Mouse (Mus musculus) heart, adult 11 months (tissue): Measurements from ENCODE around the gene Dhrs1.

Source experiments
- DNase-seq: peaks from one replicate; pipeline ENCODE4 v3.0.0; 2022

Dhrs1 gene

DNA sequence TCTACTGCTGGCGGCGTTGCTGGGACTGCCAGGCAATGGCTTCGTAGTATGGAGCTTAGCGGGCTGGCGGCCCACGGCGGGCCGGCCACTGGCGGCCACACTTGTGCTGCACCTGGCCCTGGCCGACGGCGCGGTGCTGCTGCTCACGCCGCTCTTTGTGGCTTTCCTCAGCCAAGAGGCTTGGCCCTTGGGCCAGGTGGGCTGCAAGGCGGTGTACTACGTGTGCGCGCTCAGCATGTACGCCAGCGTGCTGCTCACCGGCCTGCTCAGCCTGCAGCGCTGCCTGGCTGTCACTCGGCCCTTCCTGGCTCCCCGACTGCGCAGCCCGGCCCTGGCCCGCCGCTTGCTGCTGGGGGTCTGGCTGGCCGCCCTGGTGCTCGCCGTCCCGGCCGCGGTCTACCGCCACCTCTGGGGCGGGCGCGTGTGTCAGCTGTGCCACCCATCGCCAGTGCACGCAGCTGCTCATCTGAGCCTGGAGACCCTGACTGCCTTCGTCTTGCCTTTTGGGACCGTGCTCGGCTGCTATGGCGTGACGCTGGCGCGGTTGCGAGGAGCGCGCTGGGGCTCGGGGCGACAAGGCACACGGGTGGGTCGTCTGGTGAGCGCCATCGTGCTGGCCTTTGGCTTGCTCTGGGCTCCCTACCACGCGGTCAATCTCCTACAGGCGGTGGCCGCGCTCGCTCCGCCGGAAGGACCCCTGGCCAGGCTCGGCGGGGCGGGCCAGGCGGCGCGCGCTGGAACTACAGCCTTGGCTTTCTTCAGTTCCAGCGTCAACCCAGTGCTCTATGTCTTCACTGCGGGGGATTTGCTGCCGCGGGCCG is 16.7 kb upstream of the Dhrs1 start:
- DNase-seq = peak; percentile 97

DNA sequence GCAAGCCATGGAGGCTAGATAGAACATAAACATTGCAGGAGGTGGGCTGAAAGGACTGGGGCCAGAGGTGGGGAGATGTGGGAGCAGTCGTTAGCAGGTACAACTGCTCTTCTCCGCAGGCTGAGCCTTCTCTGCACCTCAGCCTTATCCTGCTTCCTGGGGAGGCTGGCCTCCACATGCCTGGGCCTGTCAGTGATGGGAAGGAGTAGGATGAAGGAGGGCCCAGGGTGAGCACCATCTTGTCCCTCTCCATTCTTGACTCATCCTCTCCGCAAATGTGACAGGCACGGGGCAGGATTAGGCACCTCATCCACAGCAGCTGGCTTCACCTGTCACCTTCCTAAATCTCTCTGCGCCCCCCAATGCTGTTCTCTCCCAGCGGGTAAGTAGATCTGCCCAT is 15.7 kb upstream of the Dhrs1 start, which contains the start of gene Ltb4r2:
TSS of gene Ltb4r2 (plus strand) at position 266 of the 400 bp plus-strand sequence.
- DNase-seq = peak; percentile 90

DNA sequence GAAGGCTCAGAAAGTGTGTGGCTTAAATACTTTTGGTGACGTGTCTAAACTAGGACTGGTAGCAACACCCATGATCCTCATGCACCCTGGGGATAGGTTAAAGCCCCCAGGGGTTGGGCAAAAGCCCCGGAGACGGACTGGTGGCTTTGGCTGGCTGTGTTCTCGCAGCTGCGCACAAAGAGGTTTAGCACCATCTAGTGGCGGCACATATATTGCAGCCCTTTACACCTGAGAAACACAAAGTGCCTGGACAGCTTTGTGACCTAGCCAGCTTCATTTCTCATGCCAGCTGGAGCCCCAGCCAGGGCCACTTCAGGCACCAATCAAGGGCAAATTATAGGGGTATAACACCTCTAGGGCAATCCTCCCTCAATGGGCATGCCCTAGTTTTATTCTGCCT is 14.7 kb upstream of the Dhrs1 start:
- DNase-seq = peak; percentile 97

DNA sequence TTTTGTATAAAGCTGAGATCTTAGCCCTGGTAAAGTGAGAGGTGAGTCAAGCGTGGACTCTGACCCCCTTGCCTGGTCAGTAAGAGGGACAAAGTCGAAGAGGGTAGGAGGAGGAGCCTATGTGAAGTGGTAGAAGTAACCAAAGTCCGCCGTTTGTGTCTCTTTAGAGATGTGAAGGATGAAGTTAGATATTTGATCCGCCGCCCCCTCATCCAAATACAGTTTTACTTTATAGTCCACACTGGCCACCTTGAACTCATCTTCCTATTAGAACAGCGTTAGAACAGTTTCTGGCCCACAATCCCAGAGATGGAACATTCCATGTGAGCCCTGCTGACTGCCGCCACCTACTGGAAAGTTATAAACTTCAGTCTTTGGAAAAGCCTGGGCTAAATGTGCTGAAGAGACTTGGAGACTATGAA is 12.9 kb upstream of the Dhrs1 start, which contains the start of gene Cideb:
TSS of gene Cideb (minus strand) at position 96 of the 422 bp plus-strand sequence.
- peak; percentile 90 for DNase-seq

DNA sequence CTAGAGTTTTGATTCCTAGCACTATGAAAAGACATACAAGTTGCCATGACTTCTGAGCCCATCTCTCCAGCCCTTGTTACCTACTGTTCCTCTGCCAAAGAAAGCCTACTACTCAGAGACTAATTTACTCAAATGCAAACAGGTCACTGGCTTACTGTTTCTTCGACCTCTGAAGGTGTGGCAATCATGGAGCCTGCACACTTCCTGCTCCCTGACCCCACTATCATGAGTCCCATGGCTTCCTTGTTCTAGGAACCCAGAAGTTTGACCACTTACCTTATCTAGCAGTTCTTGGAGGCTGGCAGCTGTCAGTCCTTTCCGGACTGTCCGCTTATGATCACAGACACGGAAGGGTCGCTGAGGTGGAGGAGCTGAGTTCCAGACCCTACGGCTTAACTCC is 12.1 kb upstream of the Dhrs1 start:
- no peak for DNase-seq

DNA sequence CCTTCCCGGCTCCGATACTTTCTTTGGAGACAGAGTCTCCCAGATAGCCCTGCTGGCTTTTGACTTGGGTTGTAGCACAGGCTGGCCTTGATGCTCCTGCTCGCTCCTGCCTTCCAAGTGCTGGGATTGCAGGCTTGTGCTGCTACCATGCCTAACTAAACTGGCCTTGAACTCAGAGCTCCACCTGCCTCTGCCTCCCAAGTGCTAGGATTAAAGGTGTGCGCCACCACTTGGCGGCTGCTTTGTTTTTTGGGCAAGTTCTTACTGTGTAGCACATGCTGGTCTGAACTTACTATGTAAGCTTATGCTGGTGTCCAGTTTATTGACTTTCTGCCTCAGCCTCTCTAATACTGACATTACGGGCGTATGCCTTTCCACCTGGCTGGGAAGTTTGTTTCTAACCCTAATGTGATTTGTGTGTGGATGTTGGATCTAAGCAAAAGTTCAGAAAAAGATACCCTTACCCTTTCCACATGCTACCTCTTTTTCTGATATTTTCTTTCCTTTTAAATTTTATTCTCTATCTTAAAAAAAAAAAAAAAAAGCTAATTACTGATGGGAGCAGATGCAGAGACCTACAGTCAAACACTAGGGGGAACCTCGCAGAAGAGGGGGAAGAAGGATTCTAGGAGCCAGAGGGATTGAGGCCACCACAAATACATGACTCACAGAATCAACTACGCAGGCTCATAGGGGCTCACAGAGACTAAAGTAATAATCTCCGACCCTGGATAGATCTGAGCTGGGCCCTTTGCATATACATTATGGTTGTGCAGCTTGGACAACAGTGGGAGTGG is 1.8 kb upstream of the Dhrs1 start:
- DNase-seq = no peak

DNA sequence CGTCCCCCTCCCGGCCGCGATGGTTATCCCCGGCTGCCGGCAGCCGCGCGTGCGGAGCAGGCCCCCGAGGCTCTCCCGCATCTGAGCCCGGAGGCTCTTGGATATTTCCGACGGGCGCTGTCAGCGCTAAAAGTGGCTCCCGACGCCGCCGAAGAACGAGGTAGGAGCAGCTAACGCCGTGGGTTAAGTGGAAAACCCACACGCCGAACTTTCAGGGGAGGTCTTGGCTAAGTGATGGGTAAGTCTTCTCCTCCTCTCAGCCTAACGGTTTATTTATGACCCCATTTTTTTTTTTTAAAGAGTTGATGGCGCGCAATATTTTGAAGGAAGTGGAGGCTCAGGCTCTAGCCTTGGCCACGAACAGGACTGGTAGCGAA is 359 bp upstream of the Dhrs1 start:
- no peak for DNase-seq

DNA sequence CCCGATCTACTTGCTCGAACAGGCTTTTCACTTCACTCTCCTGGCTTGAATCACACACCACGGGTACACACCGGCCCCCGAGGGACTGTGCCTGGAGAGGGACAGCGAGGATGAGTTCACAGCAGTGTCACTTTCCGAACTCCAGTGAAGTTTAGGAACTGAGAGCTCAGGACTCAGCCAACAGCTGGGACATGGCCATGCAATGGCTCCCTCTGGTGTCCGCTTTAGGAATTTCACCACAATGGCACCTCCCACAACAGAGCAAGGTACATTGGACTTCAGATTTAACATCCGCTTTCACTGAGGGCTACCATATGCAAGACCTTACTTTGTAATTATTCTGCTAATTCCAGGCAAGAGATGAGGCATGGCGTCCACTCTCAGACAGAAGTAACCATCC is 1.8 kb downstream of the Dhrs1 start:
- peak; percentile 97 for DNase-seq

DNA sequence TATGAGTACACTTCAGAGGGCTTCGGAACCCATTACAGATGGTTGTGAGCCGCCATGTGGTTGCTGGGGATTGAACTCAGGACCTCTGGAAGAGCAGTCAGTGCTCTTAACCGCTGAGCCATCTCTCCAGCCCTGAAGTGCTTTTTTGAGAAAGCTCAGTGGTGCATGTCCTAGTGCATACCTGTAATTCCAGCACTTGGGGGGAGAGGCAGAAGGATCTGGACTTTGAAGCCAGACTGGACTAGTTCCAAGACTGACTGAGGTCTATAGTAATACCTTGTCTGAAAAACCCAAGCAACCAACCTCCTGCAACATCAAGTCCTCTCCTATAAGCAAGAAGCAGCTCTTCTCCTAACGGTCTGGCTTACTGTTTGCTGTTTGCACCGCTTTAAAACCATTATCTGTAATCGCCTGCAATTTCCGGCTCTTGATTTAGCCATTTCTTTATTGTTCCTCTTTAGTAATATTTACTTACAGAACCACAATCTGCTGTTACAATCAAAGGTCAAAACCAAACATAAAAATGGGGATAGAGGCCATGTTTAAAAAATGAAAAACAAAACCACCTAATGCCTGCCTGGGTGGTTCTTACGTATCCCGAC is 8.3 kb downstream of the Dhrs1 start:
- no peak for DNase-seq

DNA sequence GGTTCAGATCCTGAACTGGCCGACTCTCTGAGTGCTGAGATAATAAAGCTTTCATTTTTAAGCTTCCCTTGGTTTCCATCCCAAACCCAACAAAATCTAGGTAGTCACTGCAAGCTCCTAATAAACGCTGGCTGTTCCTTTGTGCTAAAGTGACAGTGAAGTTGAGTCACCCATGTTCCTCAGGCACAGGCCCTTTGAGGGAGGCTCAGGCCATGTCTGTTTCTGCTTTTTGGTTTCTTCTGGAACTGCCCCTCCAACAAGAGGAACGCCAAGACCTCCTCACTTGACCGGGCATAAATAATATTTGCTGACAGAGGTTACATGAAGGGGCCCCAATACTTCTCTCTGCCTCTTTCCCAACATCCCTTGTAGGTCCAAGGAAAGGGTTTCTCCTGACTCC is 9.7 kb downstream of the Dhrs1 start:
- DNase-seq = no peak

DNA sequence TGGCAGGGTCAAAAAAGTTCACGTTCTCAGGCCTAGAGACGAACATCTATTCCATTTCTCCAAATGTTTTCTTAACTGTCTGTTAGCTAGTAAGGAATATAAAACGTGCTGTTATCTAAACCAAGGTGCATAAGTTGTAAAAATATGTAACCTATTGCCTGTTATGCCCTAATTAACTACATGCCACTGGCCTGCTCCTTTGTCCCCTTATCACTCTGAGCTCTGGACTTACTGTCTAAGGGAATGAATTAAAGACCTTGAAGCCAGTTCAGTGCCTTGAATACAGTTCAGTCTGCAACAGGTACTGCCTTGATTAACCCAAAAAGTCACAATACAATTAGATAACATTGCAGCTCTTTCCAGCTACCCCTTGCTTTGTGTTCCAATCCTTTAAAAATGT is 10.2 kb downstream of the Dhrs1 start:
- no peak for DNase-seq

DNA sequence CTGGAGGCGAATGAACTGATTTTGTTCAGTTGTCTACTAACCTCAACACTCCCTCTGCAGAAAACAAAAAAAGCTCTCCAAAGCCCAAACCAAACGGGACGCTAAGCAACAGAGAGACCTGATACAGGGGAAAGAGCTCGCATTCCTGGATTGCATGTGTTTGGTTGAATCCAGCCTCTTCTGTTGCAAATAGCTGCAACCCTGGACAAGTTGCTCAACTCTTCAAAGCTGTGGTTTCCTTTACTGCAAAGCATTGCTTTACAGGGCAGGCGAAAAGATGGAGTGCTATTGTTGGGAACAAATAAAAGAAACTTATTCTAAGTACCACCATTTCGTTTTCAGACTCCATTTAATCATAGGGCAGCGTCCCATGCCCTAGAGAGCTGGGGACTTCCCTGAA is 10.6 kb downstream of the Dhrs1 start:
- no peak for DNase-seq

DNA sequence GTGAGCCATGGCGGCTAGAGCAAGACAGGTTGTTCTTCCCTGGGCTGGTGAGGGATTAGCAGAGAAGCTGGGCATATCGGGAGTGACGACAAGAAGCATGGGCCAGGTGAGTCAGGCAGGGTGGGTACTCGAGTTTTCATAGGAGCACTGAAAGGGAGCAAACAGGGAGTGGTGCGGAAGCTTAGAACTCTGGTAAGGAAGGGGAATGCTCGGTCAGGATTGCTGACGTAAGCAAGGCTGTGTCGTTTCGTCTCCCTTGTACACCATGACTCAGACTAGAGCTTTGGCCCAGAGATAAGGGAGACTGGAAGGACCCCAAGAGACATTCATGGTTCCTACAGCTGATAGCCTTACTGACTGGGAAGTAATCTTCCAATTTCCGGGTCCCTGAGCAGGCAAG is 11.6 kb downstream of the Dhrs1 start:
- DNase-seq = peak; percentile 84

DNA sequence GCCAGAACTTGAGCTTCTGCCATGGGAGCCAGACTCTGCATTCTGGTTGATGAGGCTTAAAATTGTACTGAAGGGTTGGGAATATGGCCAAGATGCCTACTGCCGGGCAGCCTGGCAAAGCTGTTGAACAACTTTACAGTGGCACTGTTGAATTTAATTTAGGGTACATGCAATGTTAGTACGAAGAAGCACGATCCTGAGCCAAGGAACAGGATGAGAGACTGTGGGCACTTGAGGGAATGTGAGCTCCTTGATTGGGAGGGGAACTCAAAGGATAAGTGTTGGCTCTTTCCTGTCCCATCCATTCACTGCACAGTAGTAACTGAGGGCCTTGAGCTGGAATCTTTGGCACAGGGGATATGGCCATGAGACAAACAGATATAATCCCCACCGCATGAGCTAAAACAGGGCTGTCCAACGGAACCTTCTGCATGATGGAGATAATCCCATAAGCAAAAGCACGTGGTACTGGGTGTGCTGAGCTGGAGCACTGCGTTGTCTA is 14.9 kb downstream of the Dhrs1 start:
- no peak for DNase-seq

DNA sequence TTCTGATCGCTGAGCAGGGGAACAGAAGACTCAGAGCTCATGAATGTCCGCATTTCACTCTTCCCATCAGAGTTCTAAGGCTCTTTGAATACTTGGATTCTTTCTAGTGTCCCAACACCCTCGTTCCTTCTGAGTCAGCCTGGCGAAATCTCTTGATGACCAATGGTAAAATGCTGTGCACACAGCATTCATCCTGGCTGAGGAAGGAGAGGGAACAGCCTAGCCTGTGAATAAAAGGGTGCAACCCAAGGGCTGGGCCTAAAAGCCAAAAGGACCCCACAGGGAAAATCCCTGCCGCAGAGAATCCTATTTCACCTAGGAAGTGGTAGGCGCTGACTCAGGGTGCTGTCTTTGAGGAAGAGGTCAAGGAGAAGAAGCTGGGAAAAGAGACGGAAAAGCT is 15.4 kb downstream of the Dhrs1 start:
- no peak for DNase-seq

DNA sequence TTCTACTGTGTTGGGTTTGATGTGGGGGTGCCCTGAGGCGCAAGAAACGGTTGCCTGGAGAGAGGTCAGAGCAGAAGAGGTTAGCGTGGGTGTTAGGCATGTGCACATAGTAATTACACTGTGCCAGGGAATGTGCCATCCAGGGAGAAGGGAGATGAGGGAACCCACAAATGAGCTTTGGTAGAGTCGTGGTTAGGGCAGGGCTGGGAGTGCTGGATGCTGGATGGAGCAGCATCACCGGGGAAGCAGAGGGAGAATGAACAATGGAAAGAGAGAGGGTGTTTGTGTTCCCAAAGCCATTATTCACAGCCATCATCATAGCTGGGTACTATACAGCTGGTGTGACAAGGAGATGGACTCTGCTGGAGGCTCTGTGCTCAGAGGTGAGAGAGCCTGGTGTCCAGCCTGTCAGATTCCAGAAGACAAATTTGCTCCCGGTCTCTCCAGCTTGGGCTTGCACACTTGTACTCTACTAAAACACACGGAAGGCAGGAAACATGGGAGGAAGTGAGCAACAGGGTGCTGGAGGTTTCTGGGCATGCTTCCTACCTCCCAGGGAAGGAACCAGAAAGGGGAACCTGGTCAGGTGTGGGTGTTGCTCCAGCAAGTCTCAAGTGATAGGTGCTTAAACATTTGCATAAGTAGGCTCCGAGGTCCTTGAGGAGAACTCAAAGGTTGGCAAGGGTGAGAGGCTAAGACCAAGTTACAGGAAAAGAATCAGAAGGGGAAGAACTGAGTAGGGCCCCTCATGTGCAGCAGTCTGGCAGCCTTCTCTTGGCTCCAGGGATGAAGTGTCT is 17.4 kb downstream of the Dhrs1 start:
- DNase-seq = no peak

DNA sequence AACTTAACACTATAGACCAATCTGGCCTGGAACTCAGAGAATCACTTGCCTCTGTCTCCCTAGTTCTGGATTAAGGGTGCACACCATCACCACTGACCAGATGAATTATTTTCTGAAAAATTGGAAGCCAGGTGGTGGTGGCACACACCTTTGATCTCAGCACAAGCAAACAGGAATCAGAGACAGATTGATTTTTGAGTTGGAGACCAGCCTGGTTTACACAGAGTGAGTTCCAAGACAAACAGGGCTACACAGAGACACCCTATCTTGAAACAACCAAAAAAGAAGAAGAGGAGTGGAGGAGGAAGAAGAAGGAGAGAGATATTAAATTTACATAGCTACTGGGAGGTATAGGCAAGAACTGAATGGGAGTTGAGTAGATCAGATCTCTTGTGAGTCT is 19.2 kb downstream of the Dhrs1 start:
- no peak for DNase-seq

DNA sequence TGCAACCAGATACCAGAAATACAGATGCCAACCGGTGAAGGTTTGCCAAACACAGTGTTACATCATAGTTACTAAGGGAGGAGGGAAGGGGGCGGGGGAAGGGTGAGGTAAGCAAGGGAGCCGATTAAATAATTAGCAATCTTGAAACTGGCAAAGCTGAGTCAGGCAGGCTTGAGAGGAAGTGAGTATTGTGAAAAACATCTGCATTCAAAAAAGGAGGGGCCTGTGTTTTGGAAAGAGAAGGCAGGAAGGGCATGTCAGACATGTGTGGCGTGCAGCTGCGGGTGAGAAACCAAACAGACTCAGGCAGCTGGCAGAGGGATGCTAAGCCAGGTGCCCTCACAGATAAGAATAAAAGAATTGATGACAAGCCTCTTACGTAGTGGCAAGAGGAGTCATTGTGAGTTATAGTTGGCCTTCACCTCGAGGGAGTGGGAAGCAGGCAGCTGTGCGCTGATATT is 21.0 kb downstream of the Dhrs1 start:
- DNase-seq = peak; percentile 98

DNA sequence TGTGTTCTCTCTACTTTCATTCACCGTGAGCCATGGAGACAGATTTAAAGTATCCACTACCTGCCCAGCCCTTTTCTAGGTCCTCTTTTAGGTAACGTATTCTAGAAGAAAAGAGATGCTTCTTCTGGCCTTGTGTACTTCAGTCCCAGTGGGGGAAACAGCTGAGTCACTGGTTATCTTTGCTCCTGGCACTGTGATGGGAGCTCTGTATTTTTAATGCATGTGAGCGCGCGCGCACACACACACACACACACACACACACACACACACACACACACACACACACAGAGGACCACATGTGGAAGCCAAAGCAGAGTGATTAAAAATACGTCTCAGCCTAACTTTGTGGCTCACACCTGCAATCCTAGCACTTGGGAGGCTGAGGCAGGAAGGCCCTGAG is 22.1 kb downstream of the Dhrs1 start:
- no peak for DNase-seq

DNA sequence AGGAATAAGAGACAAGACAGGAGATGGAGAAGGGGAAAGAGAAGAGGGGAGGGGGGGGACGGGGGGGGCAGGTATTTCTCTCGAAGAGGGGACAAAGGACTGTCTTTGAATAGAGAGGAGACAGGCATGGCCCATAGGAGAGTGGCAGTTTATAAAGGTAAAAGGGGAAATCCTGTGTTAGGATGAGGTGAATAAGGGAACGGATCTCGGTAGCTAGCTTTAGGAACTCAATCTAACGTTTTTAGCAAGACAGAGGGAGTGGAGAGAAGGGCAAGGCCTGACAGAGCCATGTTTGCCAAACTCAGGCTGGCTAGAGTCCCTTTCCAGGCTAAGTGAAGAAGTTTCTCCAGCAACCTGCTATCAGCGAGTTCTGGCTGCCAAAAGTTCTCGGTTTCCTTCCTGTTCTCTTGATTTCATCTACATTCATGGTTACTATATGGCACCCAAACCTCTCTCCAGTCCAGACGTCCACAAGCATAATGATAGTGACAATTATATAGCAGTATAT is 23.0 kb downstream of the Dhrs1 start:
- DNase-seq = no peak

DNA sequence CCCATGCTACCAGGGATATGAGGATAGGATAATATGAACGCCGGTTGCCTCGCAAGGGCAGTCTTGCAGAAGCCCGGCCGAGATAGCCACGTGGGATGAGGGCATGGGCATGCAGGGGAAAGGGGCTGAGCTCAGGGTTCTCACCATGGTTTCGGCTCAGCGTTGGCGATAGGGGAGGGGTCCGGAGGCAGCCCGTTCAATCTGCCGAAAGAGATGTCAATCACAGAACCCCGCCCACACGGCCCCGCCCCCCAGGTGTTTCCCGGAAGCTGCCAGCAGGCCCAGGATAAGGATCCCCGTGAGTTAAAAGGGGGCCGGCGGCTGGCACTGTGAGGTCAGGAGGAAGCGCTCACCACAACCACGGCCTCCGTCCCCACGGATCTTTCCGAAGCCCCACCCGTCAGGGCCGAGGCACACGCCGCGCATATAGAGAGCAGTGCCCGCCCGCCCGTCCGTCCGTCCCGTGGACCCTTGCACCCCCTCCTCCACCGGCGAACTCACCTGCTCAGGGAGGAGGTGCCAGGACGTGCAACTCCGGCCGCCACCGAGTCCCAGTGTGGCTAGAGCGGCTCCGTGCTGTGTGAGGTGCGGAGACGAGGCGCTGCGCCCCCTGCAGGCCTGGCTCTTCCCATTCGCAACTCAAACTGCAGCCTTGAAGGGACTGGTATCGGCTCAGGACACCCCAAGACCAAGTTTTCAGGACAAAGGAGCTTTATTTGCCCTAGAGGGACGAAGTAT is 23.6 kb downstream of the Dhrs1 start, which contains the start of gene Rabggta:
TSS of gene Rabggta (minus strand) at position 564 of the 738 bp plus-strand sequence.
- DNase-seq = peak; percentile 99
